Mouse (Mus musculus) granulocyte monocyte progenitor cell, adult 5-6 weeks (primary cell): ENCODE measurements at regions not wholly inside any gene's neighbourhood (a gene's known extent, or its start where the extent isn't known, plus 50 kb on each side); places are given as distances from the start of the nearest gene placed in this dataset.
A peak's percentile ranks its signal among the peaks of the same experiment; 100 is the strongest.

Experiments used
- ATAC-seq: replicated peaks from 2 replicates; pipeline ENCODE4 v1.8.0; 2016; ENCODE audit warnings: mild to moderate bottlenecking, moderate TSS enrichment, inconsistent platforms; ENCODE audit not compliant: poor library complexity, severe bottlenecking

DNA sequence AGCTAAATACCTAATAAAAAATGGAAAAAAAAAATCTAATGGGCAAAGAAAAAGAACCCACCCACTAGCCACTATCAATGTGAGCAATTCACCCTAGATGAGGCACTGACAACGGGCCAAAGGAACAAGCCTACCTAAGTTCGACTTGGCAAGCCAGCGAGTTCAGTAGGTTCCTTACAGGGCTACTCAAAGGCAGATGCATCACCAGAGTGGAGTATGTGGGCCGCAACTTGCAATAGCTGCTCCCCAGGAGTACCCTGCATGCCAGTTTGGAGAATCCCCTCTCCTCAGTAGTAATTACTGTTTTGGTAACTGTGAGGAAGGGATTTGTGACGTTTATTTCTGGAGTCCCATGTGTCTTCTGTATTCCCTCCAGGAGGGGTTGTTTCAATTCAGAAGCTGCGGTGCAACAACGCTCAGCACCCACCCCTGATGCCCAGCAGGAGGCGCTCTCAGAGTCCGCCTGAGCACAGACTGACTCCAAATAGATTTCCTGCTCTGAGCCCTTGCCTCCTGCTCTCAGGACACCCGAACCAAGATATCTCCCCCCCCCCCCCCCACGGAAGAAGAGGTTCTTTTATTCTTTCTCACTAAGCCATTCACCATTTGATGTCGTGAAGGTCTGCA, 157.3 kb upstream of the Zfp618 start:
- no peak for ATAC-seq

DNA sequence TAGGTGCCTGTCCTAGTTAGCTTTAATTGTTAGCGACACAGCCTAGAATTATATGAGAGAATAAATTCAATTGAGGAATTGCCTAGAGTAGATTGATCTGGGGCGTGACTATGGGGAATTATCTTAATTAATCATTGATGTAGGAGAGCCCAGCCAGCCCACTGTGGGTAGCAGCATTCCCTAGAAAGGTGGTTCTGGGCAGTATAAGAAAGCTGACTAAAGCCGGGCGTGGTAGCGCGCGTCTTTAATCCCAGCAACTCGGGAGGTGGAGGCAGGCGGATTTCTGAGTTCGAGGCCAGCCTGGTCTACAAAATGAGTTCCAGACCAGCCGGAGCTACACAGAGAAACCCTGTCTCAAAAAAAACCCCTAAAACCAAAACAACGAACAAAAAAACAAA, 156.8 kb upstream of the Zfp618 start:
- no peak for ATAC-seq

DNA sequence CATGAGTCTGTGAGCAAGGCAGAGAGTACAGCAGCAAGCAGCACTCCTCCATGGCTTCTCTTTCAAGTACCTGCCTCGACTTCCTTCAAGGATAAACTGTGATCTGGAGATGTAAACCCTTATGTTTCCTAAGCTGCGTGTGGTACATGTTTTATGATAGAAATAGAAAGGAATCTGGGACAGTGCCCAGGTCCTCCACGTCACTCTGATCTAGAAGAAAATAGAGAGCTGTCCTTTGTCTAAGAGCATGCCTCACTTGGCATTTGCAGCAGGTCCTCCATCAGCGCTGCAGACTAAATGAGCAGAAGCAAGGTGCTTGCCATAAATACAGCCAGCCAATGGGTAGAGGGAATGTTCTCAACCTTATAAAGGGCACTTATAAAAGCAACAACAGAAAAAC, 156.3 kb upstream of the Zfp618 start:
- ATAC-seq: no peak

DNA sequence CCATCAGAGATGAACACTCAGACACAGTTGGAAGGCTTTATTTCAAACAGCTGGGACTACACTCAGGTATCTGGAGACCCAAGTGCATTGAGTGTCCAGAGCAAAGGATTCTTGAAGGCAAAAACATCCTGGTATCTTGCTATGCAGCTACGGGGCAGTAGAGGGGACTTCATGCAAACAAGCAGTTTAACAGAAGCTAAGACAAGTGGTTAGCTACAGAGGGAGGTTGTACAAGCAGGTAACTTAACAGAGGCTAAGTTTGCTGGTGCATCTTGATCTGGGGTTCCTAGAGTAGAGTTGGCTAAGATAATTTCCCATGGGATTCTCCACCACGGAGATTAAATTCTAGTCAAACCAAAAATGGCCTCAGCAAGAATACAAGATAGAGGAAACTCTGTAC, 145.5 kb upstream of the Zfp618 start:
- no peak for ATAC-seq

DNA sequence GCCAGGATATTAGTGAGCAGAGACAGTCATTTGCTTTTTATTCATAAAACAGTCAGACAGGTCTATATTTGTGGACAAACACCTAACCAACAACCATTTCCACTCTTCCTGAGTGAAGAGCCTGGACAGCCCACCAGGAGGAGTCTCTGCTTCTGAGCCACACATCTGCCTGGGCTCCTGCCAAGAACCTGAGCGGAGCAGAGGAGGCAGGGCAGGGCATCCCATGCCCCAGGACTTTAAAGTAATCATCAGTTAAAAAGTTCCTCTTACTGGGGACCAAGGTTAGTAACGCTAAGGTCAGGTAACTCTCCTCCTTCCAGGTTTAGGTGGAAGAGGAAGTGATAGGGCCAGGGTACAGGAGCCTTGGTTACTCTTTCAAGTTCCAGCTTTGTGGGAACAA, 144.1 kb upstream of the Zfp618 start:
- no peak for ATAC-seq

DNA sequence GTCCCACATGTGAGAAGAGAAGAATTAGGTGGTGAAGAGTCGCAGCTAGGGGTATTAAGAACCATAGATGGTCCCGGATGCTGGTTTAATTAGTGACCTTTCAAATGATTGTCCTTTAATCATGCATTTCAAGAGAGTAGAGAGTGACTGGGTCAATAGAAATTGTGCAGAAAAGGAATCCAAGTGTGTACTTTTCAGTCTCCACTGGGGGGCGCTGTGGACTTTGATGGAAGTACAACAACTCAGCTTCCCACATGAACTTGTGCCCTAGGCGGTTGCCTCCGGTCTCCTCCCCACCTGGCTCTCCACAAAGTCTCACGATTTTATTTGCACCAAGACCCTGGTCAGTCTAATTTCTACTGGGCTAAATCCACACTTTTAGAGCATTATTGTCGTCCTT, 142.8 kb upstream of the Zfp618 start:
- peak; percentile 69 for ATAC-seq

DNA sequence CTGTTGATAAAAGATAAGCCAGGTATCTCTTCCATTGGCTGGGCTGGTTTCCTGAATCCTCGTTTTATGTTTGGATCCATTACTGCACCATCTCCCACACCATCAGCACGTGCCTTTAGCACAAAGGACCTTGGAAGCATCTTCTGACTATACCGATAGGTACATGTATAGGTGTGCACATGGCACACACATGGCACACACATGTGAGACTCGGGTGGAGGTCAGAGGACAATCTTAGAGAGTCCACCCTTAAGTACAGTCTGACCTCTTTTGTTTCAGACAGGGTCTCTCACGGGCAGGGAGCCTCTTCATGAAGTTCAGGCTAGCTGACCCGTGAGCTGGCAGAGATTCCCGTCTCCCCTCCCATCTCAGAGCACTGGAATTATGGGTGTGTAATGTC, 142.3 kb upstream of the Zfp618 start:
- ATAC-seq: no peak

DNA sequence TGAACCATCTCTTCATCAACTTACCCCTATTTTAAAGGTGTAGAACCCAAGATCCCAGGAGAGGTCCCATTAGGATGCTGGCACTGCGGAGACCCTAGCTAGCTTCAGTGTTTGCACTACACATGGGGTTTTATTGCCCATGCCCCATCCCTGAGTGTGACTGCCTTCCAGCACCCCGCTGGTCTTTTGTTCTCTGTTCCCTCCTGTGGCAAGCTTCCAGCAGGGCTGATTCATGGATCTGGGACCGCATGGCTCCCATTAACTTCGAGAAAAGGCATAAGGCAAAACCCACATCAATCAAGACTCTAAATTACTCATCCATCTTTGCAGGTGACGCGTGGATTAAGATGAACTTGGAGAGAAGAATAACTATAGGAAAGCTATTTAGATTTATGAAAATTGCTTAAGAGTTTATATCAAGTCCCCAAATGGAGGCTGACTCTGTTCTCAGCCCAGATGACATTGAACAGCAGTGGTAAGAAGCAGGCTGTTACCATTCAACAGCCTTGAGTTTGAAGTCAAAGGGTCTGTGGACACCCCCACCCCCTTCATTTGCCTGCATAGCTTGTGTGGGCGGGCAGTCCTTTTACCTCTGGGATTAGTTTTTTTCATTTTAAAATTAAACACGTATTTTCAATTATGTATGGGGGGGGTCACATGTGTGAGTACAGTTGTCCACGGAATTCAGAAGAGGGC, 141.7 kb upstream of the Zfp618 start:
- ATAC-seq: no peak

DNA sequence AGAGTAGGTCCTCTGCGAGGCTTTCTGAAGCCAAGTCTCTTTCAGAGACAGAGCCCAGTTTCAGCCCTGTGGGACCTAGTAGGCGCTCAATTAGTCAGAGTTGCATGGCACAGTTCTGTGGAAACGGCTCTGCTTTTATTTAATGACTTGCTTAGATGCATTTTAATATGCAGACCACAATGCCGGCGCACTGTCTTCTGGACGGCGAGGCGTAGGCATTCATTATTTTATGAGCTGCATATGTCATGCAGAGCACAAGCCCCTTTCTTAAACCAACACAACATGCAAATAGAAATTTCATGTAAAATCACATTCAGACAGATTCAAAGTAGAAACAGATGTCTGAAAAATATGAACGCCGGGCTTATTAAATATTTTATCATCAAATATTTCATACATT, 140.8 kb upstream of the Zfp618 start:
- ATAC-seq: no peak

DNA sequence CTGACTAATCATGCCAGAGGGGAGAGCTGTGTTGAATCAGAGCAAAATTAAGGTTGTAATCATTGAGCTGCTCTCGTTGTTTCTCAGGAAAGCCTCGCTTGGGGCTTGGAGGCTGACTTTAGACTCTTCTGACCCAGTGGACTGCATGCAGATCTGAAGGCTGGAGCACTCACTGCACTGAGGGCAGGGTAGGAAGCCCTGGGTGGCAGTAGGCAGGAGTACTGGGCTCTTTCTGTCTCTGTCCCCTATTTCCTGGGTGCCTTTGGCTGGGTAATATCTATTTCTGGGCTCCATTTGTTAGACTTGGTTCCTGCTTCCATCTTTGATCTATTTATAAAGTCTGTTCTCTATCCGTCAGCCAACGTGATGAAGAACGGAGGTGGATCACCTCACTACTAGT, 140.1 kb upstream of the Zfp618 start:
- no peak for ATAC-seq

DNA sequence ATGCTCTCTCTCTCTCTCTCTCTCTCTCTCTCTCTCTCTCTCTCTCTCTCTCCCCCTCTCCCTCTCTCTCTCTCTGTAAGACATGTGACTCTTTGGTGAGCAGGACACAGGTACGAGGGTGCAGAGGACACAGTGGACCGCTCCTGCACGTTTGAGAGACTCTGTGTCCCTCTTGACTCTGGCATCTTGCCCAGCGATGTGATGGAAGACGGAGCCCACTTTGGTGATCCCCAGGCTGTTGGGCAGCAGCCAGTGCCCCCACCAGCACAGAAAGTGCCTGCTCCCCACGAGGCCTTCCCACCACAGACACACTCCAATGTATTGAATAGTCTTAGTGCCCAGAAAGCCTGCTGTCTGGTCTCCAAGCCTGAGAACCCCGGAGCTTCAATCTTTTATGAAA, 136.4 kb upstream of the Zfp618 start:
- no peak for ATAC-seq

DNA sequence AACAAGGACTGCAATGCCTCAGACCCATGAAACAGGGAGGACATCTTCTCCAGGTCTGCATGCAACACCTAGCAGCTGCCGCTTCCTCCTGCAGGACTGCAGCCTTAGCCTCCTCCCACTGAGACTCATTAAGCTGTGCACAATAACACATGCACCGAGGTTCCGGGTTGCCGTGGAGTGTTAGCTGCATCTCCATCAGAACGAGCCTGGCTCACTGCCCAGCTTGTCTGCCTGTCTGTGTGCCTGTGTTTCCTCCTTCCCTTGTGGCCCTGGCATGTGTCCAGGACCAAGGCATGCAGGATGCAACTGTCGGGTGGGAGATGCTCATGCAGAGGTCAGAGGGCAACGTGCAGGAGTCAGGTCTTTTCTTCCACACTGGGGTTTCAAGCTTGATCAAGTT, 131.4 kb upstream of the Zfp618 start:
- peak; percentile 40 for ATAC-seq

DNA sequence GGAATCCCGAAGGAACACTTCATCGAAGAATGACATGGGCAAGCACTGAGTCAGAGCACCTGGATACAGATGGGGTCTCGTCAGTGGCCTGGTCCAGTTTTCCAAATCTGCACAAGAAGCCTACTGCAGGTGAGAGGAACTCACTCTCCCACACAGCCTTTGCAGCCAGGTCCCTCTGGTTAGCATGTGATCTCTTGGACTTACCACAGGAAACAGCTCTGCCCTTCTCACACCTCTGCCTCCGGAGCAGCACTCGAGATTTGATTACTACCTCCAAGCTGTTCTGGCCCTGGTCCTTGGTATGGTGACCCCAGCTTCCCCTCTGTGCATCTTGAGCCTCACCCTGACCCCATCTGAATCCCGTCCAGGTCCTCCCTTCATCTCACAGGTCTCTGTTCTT, 128.5 kb upstream of the Zfp618 start:
- ATAC-seq: no peak

DNA sequence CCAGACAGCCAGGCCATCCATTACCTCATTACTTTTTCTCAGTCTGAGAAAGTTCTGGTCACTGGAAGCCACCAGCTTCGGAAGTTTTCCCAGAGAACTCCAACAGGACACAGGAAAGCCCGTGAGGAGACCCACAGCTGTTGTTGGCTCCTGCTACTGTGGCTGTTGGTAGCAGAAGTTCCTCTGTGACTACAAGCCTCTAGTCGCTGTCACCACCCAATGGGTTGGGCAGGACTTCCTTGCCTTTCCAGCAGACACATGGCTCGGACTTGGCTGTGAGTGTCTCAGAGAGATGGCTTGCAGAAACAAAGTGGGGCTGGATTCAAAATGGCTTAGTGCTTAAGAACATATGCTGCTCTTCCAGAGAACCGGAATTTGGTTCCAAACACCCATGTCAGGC, 114.8 kb upstream of the Zfp618 start:
- no peak for ATAC-seq

DNA sequence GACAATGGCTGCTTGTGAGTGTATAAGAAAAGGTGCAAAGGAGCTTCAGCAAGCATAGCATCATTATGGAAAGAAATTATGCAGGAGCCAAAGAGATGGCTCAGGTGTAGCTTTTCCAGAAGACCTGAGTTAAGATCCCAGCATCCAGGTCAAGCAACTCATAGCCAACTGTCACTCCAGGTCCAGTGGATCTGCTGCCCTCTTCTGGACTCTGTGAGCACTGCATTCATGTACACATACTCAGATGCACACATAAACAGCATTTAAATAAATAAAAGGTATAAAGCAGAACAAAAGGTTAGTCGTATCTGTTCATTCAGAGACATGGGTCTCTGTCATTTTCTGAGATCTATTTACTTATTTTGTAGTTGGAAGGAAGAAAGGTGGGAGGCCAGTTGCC, 112.0 kb upstream of the Zfp618 start:
- ATAC-seq: no peak

DNA sequence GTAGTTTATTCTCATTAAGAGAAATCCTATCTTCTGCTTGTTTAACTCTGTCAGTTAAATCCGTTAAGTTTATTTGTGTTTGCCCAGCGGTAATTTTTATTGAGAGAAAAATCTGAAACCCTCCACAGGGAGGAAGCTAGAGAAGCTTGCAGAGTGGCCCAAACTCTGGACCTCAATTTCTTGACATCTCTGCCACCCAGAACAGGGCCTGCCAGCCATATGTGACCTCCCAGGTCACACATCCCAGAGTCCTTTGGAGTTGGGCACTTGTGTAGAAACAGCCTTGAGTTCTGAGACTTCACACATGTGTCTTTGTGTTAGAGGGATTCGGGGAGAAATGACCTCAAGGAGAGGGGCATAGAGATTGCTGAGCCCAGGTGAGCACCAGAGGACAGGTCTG, 109.0 kb upstream of the Zfp618 start:
- ATAC-seq: no peak

DNA sequence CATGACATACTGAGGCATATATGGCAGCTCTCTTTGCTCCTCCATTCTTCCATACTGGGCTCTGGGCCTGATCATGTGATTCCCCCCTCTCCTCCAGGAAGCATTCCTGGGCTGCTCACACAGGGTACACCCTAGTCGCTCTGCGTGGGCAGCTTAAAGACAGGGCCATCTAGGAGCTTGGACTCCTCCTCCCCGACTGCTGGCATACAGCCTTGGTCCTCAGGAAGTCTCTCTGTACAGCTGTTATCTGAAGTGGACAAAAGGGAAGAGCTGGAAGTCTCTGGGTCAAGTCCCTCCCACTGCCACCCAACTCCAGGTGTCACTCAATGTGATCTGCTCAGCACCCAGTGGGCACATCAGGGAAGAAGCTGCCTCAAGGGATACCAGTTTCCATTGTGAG, 102.6 kb upstream of the Zfp618 start:
- no peak for ATAC-seq

DNA sequence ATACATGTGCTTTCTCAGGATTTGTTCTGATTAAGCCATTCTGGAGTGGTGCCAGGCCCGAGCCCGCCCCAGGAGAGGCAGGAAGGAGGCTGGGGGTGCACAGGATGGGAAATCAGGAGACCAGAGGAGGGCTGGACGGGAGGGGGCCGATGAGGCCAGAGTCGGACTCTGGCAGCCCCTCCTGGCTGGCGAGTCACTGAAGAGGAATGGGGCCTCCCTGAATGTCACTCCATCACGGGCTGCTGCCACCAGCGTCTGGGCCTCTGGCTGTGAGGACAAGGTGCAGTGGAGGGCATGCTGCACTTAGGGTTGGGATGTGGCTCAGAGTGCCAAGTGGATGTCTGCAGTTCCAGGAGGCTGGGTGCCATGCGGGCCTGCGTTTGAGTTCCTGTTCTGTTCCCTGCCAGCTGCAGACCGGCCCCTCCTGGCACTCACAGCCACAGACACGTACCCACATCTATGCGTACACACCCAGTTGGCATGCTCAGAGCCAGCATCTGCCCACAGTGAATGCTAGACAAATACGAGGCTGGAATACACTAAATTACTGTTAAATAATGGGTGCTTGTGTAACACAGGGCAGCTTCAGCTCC, 94.9 kb upstream of the Zfp618 start:
- ATAC-seq: 0 out of 2 replicates have a peak, but pooled peaks have one; percentile 17

DNA sequence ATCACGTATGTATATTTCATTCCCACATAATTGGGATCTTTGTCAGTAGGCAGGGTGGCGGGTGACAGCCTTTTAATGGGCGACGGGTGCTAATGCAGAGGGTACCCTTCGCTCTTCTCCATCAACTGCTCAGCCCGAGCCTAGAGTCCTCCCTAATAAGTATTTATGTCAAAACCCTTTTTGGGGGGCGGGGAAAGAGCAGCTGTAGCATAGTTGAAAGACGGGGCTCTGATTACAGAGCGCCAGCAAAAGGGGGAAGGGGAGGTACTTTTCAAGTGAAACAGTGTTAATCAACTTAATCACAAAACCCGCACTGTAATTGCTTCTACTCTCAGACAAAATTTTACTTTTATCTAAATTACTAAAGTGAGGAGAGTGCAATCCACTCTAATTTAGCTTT, 92.8 kb upstream of the Zfp618 start:
- ATAC-seq: no peak

DNA sequence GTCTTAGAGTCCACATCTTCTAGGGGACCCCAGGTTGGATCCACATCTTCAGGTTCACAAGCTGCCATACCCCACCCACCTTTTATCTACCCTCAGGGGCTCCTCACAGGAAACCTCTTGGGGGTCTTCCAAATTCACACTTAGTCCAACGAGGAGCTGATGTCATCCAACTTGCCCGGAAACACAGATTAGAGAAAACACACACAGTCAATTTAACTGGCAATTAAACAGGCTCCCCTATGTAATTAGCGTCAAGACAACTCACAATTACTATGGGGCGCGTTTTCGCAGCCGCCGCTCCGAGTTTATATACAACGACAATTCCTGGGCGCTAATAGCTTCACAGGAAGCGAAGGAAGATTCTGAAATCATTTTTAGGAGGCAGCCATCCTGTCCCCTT, 91.4 kb upstream of the Zfp618 start:
- ATAC-seq: no peak

DNA sequence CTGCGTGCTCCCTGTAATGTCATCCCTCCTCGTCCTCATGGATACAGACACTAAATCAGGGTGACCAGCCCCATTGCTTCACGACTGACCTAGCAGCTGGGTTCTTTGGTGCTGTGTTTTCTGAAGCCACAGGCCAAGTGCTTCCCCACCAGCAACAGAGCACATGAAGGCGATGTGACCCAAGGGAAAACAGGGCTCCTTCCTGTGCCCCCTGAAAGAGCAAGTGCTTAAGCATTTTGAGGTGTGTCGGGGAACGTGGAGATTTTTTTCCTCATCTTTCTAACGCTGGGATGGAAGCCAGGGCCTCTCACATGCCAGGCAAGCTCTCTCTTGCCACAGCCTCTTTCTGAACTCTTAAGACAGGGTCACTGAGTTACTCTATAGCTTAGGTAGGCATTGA, 87.3 kb upstream of the Zfp618 start:
- ATAC-seq: no peak

DNA sequence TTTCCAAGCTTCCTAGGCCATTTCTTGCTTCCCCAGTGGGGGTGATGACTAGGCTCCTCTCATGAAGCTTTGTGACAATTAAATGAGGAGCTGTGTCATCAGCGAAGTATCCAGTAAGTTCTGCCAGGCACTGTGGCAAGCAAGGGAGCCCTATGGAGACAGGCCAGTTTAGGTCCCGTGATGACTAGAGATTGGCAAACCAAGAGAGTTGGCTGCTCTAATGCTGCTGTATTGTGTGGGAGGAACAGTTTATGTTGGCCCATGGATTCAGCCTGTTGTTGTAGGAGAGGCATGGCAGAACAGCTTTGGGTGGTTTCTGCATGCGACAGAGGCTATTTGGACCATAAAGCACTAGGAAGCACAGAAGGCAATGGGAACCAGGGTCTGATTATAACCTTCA, 86.4 kb upstream of the Zfp618 start:
- ATAC-seq: no peak
